Mouse (Mus musculus) lung, postnatal 0 days (tissue): ENCODE data around the gene Thsd7b. TPM values are rescaled to one million over a fixed set of nuclear protein-coding genes. Genes with fewer than 3 reads are reported as not detected.

Experiments used
- ATAC-seq: fragments of 200-750 bp; cut with Nextera tagmentation; 2 replicates; pipeline ENCODE4 v1.8.0; 2017; ENCODE audit warnings: moderate library complexity
- DNase-seq: peaks from one replicate; pipeline ENCODE4 v3.0.0-alpha.2; 2016; ENCODE audit warnings: low spot score
- H3K27ac ChIP-seq: fragments of 300-500 bp; sonication (generic); 2 replicates; pipeline ENCODE4 v1.5.1; 2014; ENCODE audit warnings: antibody characterized with exemption, mild to moderate bottlenecking, low read length, mixed read lengths
- H3K27me3 ChIP-seq: fragments of 300-500 bp; sonication (generic); replicated peaks from 2 replicates; pipeline ENCODE4 v1.6.1; 2014; ENCODE audit warnings: low read length, mixed read lengths; ENCODE audit not compliant: insufficient read depth
- H3K36me3 ChIP-seq: fragments of 300-500 bp; sonication (generic); 2 replicates; pipeline ENCODE4 v1.6.1; 2014; ENCODE audit warnings: low read length, mixed read lengths; ENCODE audit not compliant: insufficient read depth
- H3K4me1 ChIP-seq: fragments of 300-500 bp; sonication (generic); 2 replicates; pipeline ENCODE4 v1.6.1; 2014; ENCODE audit warnings: antibody characterized with exemption, low read depth, low read length, mixed read lengths; ENCODE audit not compliant: insufficient read depth
- H3K4me2 ChIP-seq: fragments of 300-500 bp; sonication (generic); replicated peaks from 2 replicates; pipeline ENCODE4 v1.6.1; 2014; ENCODE audit warnings: low read depth, mild to moderate bottlenecking, low read length, moderate library complexity, mixed read lengths
- H3K4me3 ChIP-seq: fragments of 300-500 bp; sonication (generic); 2 replicates; pipeline ENCODE4 v1.5.1; 2014; ENCODE audit warnings: low read depth, low read length
- H3K9ac ChIP-seq: fragments of 300-500 bp; sonication (generic); replicated peaks from 2 replicates; pipeline ENCODE4 v1.6.1; 2014; ENCODE audit warnings: low read depth, mild to moderate bottlenecking
- H3K9me3 ChIP-seq: fragments of 300-500 bp; sonication (generic); 2 replicates; pipeline ENCODE4 v1.6.1; 2016; ENCODE audit warnings: low read length, mixed read lengths
- CTCF ChIP-seq: IDR thresholded peaks from 2 replicates; pipeline ENCODE4 v1.5.1; 2016; ENCODE audit warnings: antibody characterized with exemption, mild to moderate bottlenecking
- EP300 ChIP-seq: IDR thresholded peaks from 2 replicates; pipeline ENCODE4 v1.6.1; 2016; ENCODE audit warnings: antibody characterized with exemption, mild to moderate bottlenecking, control low read depth
- WGBS: fragments of 180-500 bp; shearing (Covaris S2); extraction: QIAGEN DNeasy Blood & Tissue Kit; methylation state at CpG from one replicate; pipeline ENCODE4 v1.1.7; 2014; 5-methylcytosine and 5-hydroxymethylcytosine counted together
- polyA plus RNA-seq: library from polyadenylated mRNA; unstranded; fragments of >200 nt; fragmentation: Nextera tagmentation; extraction: Ambion mirVana; gene quantifications from 2 replicates; pipeline ENCODE4 v1.2.1, GENCODE M21; 2015

Thsd7b gene
- polyA plus RNA-seq, 1 experiment from 2014 or later: 0.10 TPM

GRCm38 (mm10) chr1:129562707-129563106, 289.6 kb downstream of the Thsd7b start:
- ATAC-seq: no peak
- no peak for DNase-seq

GRCm38 (mm10) chr1:129570522-129570921, 297.4 kb downstream of the Thsd7b start:
- no peak overlapping the region for H3K4me3 ChIP-seq
- WGBS: 48% methylated on average over 3 of the region's 3 CpGs
- no peak overlapping the region for H3K4me2 ChIP-seq
- H3K9ac ChIP-seq: no peak overlapping the region
- DNase-seq: no peak
- no peaks in the 10 kb centered on the region for H3K9me3 ChIP-seq
- no peaks in the 10 kb centered on the region for H3K4me1 ChIP-seq
- no peak overlapping the region for H3K27ac ChIP-seq
- H3K27me3 ChIP-seq: no peaks in the 10 kb centered on the region
- no peak for ATAC-seq
- TF ChIP-seq CTCF (no peak), EP300 (no peak)
- no peaks in the 10 kb centered on the region for H3K36me3 ChIP-seq

More at GRCm38 (mm10) chr1:129562707-129563106, 289.6 kb downstream of the Thsd7b start:
- Histone ChIP-seq H3K27me3 (no peaks in the 10 kb centered on the region), H3K4me1 (no peaks in the 10 kb centered on the region), H3K9me3 (no peaks in the 10 kb centered on the region), H3K4me3 (no peak overlapping the region), H3K9ac (no peak overlapping the region), H3K27ac (no peak overlapping the region), H3K4me2 (no peak overlapping the region), H3K36me3 (no peaks in the 10 kb centered on the region)
- TF ChIP-seq EP300 (no peak), CTCF (no peak)
- 50% methylated on average over 1 of the region's 1 CpGs for WGBS

- no peak overlapping the region for H3K27ac ChIP-seq
Measured at GRCm38 (mm10) chr1:129579955-129580354, 306.9 kb downstream of the Thsd7b start.

GRCm38 (mm10) chr1:129586635-129587034, 313.5 kb downstream of the Thsd7b start:
- 31% methylated on average over 6 of the region's 6 CpGs for WGBS
- DNase-seq (no peak), ATAC-seq (no peak)
- TF ChIP-seq CTCF (no peak), EP300 (no peak)
- H3K27me3 ChIP-seq: no peaks in the 10 kb centered on the region
- H3K4me2 ChIP-seq: no peak overlapping the region
- no peaks in the 10 kb centered on the region for H3K36me3 ChIP-seq
- no peaks in the 10 kb centered on the region for H3K9me3 ChIP-seq
- H3K9ac ChIP-seq: no peak overlapping the region
- H3K27ac ChIP-seq: no peak overlapping the region
- H3K4me1 ChIP-seq: no peaks in the 10 kb centered on the region
- H3K4me3 ChIP-seq: no peak overlapping the region

More at GRCm38 (mm10) chr1:129579955-129580354, 306.9 kb downstream of the Thsd7b start:
- 62% methylated on average over 4 of the region's 4 CpGs for WGBS
- H3K36me3 ChIP-seq: no peaks in the 10 kb centered on the region
- DNase-seq: no peak
- H3K27me3 ChIP-seq: no peaks in the 10 kb centered on the region
- no peak for ATAC-seq
- no peaks in the 10 kb centered on the region for H3K4me1 ChIP-seq
- no peak overlapping the region for H3K4me2 ChIP-seq
- no peak overlapping the region for H3K4me3 ChIP-seq
- H3K9ac ChIP-seq: no peak overlapping the region
- H3K9me3 ChIP-seq: no peaks in the 10 kb centered on the region
- no peak for TF ChIP-seq CTCF
- TF ChIP-seq EP300: no peak

GRCm38 (mm10) chr1:129589366-129590002, 316.4 kb downstream of the Thsd7b start:
- Histone ChIP-seq H3K27ac (no peak overlapping the region), H3K4me3 (no peak overlapping the region), H3K36me3 (no peaks in the 10 kb centered on the region), H3K9me3 (no peaks in the 10 kb centered on the region), H3K4me1 (no peaks in the 10 kb centered on the region), H3K27me3 (no peaks in the 10 kb centered on the region), H3K4me2 (no peak overlapping the region), H3K9ac (no peak overlapping the region)
- ATAC-seq: no peak
- TF ChIP-seq CTCF (no peak), EP300 (no peak)
- no peak for DNase-seq
- 48% methylated on average over 3 of the region's 3 CpGs for WGBS

GRCm38 (mm10) chr1:129595447-129595846, 322.3 kb downstream of the Thsd7b start:
- no peak overlapping the region for H3K9ac ChIP-seq
- no peak overlapping the region for H3K4me3 ChIP-seq
- TF ChIP-seq EP300 (no peak), CTCF (no peak)
- no peaks in the 10 kb centered on the region for H3K27me3 ChIP-seq
- WGBS: 84% methylated on average over 13 of the region's 13 CpGs
- H3K4me1 ChIP-seq: no peaks in the 10 kb centered on the region
- ATAC-seq (no peak), DNase-seq (no peak)
- H3K4me2 ChIP-seq: no peak overlapping the region
- no peak overlapping the region for H3K27ac ChIP-seq
- no peaks in the 10 kb centered on the region for H3K9me3 ChIP-seq
- H3K36me3 ChIP-seq: no peaks in the 10 kb centered on the region
